Mouse (Mus musculus) testis, adult 2 months (tissue): ENCODE measurements around the gene Ceacam19.

ENCODE experiments used
- CTCF ChIP-seq: fragments of 200-500 bp; IDR thresholded peaks from 2 replicates; pipeline ENCODE4 v1.5.1; 2012; ENCODE audit warnings: low read depth, mild to moderate bottlenecking, inconsistent platforms, low read length, moderate library complexity; ENCODE audit not compliant: control insufficient read depth, insufficient read depth, insufficient replicate concordance
- POLR2A ChIP-seq: fragments of 200-500 bp; IDR thresholded peaks from 2 replicates; pipeline ENCODE4 v1.6.1; 2012; ENCODE audit warnings: low read depth, mild to moderate bottlenecking, inconsistent platforms, low read length, moderate library complexity; ENCODE audit not compliant: control insufficient read depth

DNA sequence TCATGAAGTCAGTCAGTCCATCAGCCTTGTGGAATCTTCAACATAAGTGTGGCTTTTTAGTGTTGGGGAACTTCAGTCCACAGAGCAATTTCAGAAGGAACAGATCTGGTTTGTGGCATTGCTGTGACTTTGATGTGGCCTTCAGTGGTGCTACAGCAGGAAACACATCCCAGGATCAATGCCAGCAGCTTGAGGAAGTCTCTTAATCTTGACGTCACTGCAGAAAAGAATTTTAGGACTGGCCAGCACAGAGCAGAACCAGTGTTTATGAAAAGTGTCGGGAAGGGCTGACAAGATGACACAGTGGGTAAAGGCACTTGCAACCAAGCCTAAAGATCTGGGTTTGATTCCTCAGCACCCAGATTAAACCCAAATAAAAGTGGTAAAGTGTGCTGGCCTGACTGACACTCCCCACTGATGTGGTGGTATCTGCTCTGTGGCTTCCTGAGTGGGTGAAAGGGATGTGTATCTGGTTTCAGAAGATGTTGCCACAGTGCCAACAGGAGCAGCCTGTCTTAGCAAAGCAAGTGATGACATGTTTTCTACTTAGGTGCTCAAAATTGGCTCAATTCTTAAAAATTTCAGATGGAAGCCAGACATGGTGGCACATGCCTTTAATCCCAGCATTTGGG, 39.2 kb upstream of the Ceacam19 start:
- TF ChIP-seq POLR2A (no peak), CTCF (no peak)
